Mouse (Mus musculus): ENCODE data around the gene Fam213a. TPM values are rescaled to one million over a fixed set of nuclear protein-coding genes. Genes with fewer than 3 reads are reported as not detected.

Fam213a gene
- polyA plus RNA-seq, 1 experiment from 2014 or later, result 32.4 TPM

DNA sequence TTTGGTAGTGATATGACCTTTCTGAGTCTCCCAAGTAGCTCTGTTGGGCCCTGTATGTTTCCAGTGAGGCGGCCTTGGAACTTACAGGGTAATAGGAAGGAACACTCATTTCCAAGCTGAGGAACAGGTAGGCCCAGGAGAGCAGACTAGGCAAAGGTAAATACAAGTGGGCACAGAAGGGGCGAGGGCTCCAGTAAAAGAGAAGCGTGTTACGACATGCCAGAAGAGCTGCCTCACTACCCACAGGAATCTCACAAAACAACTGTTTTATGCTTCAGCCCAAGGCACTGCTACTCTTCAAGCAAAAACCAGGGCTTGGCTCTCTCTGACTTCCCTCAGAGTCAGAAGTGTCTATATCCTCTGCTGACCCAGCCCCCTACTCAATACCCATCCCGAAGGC lies 65.1 kb downstream of the Fam213a start:
- DNase-seq (ENCODE audit: low spot score), result no peak
- Histone ChIP-seq H3K9me3 (ENCODE audit: control insufficient read depth, low read length) (no peaks in the 10 kb centered on the region), H3K27me3 (ENCODE audit: control insufficient read depth, insufficient read depth, low read length) (no peaks in the 10 kb centered on the region), H3K9ac (ENCODE audit: low read length) (no peak overlapping the region), H3K4me2 (replicated peaks; ENCODE audit: low read depth) (no peak overlapping the region), H3K27ac (replicated peaks) (peak overlapping the region; percentile 84), H3K4me3 (ENCODE audit: low read depth, low read length) (no peak overlapping the region), H3K4me1 (replicated peaks; ENCODE audit: control insufficient read depth, insufficient read depth) (peaks cover 2% of the 10 kb centered on the region; the same call in 1 of the 2 replicates), H3K36me3 (ENCODE audit: control insufficient read depth, insufficient read depth, low read length) (no peaks in the 10 kb centered on the region)
- TF ChIP-seq EP300 (optimal IDR thresholded peaks at IDR 0.05), result no peak
- TF ChIP-seq CTCF (IDR thresholded peaks at IDR 0.05; ENCODE audit: low read depth), result no peak
- ATAC-seq (ENCODE audit: low FRiP score, low TSS enrichment), result no peak
- 68% methylated on average over 5 of the region's 5 CpGs for WGBS

DNA sequence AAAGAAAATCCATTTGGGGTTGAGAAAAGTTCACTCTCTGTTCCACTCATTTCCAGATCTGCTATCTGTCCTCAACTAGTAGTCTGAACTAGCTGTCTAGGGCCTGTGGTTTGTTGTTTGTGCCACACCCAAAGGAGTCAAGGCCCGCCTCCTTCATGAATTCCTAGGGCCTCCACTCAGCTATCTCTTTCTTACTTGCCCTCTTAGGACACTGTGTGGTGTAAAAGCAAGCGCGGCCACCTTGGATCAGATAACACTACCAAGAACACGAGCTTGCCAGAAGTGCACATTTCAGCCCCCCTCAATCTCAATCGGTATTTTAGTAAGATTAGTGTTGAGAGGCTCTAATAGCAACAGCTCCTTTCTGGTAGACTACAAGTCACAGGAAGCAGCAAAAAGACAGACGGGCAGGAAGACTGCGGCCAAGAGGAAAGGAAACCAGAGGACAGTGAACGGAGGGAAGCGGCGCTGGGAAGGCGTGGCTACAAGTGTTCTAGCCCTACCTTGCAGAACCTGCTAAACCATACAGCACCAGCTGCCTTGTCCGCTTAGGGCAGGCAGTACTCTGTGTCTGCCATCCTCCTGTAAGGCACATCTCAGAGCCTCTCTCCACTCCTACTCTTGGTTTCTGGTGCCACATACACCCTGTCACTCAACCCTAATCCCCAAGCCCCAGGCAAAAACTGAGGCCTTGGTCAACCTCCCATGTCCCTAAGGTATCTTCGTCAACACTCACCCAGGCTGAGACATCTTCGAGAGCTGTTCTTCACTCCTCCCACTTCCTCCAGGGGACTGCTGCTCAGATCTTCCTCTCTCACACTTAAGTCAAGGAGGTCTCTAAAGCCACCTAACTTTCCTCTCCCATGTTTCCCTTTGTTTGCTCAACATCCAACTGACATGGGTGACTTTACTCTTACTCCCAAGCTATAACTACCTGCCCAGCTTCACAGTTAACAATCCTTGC lies 65.9 kb downstream of the Fam213a start:
- Histone ChIP-seq H3K4me3 (ENCODE audit: low read depth, low read length) (peak overlapping the region; percentile 14; the same call in 1 of the 2 replicates), H3K9me3 (ENCODE audit: control insufficient read depth, low read length) (no peaks in the 10 kb centered on the region), H3K36me3 (ENCODE audit: control insufficient read depth, insufficient read depth, low read length) (no peaks in the 10 kb centered on the region), H3K27me3 (ENCODE audit: control insufficient read depth, insufficient read depth, low read length) (no peaks in the 10 kb centered on the region), H3K4me2 (replicated peaks; ENCODE audit: low read depth) (peak overlapping the region; percentile 28), H3K27ac (replicated peaks) (peak overlapping the region; percentile 84), H3K9ac (ENCODE audit: low read length) (no peak overlapping the region), H3K4me1 (replicated peaks; ENCODE audit: control insufficient read depth, insufficient read depth) (peaks cover 2% of the 10 kb centered on the region; the same call in 1 of the 2 replicates)
- peak; percentile 85 for ATAC-seq (ENCODE audit: low FRiP score, low TSS enrichment)
- 35% methylated on average over 14 of the region's 14 CpGs for WGBS
- DNase-seq (ENCODE audit: low spot score), result peak; percentile 69
- TF ChIP-seq EP300 (optimal IDR thresholded peaks at IDR 0.05) (no peak), CTCF (IDR thresholded peaks at IDR 0.05; ENCODE audit: low read depth) (no peak)

DNA sequence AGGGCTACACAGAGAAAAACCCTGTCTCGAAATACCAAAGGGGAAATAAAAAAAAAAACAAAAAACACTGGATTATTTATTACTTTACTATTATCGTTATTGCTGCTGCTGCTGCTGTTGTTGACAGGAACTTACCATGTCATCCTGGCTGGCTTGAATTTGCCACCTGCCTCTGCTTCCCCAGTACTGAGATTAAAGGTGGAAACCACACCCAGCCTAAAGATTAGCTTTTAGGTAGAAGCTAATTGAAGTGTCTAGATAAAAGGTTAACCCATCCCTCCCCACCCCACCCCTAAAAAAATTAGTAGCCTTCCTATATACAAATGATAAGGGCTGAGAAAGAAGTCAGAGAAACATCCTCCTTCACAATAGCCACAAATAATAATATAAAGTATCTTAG lies 69.8 kb downstream of the Fam213a start:
- 80% methylated on average over 2 of the region's 2 CpGs for WGBS
- H3K9ac ChIP-seq (ENCODE audit: low read length), result no peak overlapping the region

More for the DNA sequence above, 69.8 kb downstream of the Fam213a start:
- Histone ChIP-seq H3K4me3 (ENCODE audit: low read depth, low read length) (no peak overlapping the region), H3K36me3 (ENCODE audit: control insufficient read depth, insufficient read depth, low read length) (no peaks in the 10 kb centered on the region), H3K27ac (replicated peaks) (no peak overlapping the region), H3K4me2 (replicated peaks; ENCODE audit: low read depth) (no peak overlapping the region), H3K9me3 (ENCODE audit: control insufficient read depth, low read length) (no peaks in the 10 kb centered on the region), H3K4me1 (replicated peaks; ENCODE audit: control insufficient read depth, insufficient read depth) (no peaks in the 10 kb centered on the region; the same call in 1 of the 2 replicates), H3K27me3 (ENCODE audit: control insufficient read depth, insufficient read depth, low read length) (no peaks in the 10 kb centered on the region)
- no peak for ATAC-seq (ENCODE audit: low FRiP score, low TSS enrichment)
- TF ChIP-seq CTCF (IDR thresholded peaks at IDR 0.05; ENCODE audit: low read depth) (no peak), EP300 (optimal IDR thresholded peaks at IDR 0.05) (no peak)
- no peak for DNase-seq (ENCODE audit: low spot score)

Other genes starting within 250 kb of the Fam213a start
- 0.07 and 0.22 TPM in 2 replicates for gene Sh2d4b, start 120.5 kb downstream of the Fam213a start, polyA plus RNA-seq (2015; fragmentation: Nextera tagmentation; extraction: Ambion mirVana)
- gene Tspan14, start 47.0 kb downstream of the Fam213a start, polyA plus RNA-seq (2015; fragmentation: Nextera tagmentation; extraction: Ambion mirVana), result 38.1 and 38.8 TPM in 2 replicates
- not detected in 2 replicates for gene Dydc2, start 55.4 kb upstream of the Fam213a start, polyA plus RNA-seq (2015; fragmentation: Nextera tagmentation; extraction: Ambion mirVana)
- not detected in 2 replicates for gene Dydc1, start 59.1 kb upstream of the Fam213a start, polyA plus RNA-seq (2015; fragmentation: Nextera tagmentation; extraction: Ambion mirVana)
- 0.75 and 2.0 TPM in 2 replicates for gene Mat1a, start 91.2 kb upstream of the Fam213a start, polyA plus RNA-seq (2015; fragmentation: Nextera tagmentation; extraction: Ambion mirVana)
- gene Sftpa1, start 118.0 kb upstream of the Fam213a start, polyA plus RNA-seq (2015; fragmentation: Nextera tagmentation; extraction: Ambion mirVana), result 0.06 TPM in 1 of 2 replicates, not detected in the other
- gene Mbl1, start 137.7 kb upstream of the Fam213a start, polyA plus RNA-seq (2015; fragmentation: Nextera tagmentation; extraction: Ambion mirVana), result 0.29 TPM in 1 of 2 replicates, not detected in the other
- 4.9 TPM in 2 replicates for gene Sftpd, start 171.4 kb upstream of the Fam213a start, polyA plus RNA-seq (2015; fragmentation: Nextera tagmentation; extraction: Ambion mirVana)